In genomic region chr8:54076791-54077270, GRCm38 (mm10) we compare ENCODE assay signal across 8 mouse cellular contexts. TPM values are rescaled to one million over a fixed set of nuclear protein-coding genes. Genes with fewer than 3 reads are reported as not detected.
DNase-seq lines count a peak whose midpoint lies in the region; ATAC-seq lines count a peak whose summit lies in the region.

No protein-coding gene starts in this region.

- H3K36me3 ChIP-seq in forebrain, embryonic 14.5 days (ENCODE audit: control insufficient read depth, insufficient read depth, low read length), result no peaks in the 10 kb centered on the region
- no peaks in the 10 kb centered on the region for H3K36me3 ChIP-seq in hindbrain, embryonic 13.5 days

- ATAC-seq in forebrain, embryonic 14.5 days, result peak; percentile 93
- ATAC-seq in hindbrain, embryonic 13.5 days (ENCODE audit: low FRiP score), result peak; percentile 91

- 0 out of 2 replicates have a peak, but pooled peaks cover 3% of the 10 kb centered on the region for H3K4me1 ChIP-seq in forebrain, embryonic 14.5 days (ENCODE audit: control insufficient read depth, insufficient read depth, low read length)
- peaks cover 8% of the 10 kb centered on the region for H3K4me1 ChIP-seq in hindbrain, embryonic 13.5 days (replicated peaks)

- no peaks in the 10 kb centered on the region for H3K27me3 ChIP-seq in forebrain, embryonic 14.5 days (replicated peaks; ENCODE audit: control insufficient read depth, insufficient read depth, low read length)
- H3K27me3 ChIP-seq in hindbrain, embryonic 13.5 days, result 0 out of 2 replicates have a peak, but pooled peaks cover 7% of the 10 kb centered on the region

- no peaks in the 10 kb centered on the region for H3K9me3 ChIP-seq in forebrain, embryonic 14.5 days (replicated peaks; ENCODE audit: control insufficient read depth, low read length)
- H3K9me3 ChIP-seq in hindbrain, embryonic 13.5 days, result no peaks in the 10 kb centered on the region

- DNase-seq in gastrocnemius, adult 18-20 months (ENCODE audit: low spot score), result peak; percentile 5
- DNase-seq in gastrocnemius, postnatal 25 days, result no peak
- DNase-seq in cerebellum, adult 11 months, result peak; percentile 24
- peak; percentile 82 for DNase-seq in forebrain, embryonic 14.5 days (ENCODE audit: low spot score)
- peak; percentile 7 to 10 for DNase-seq in left cerebral cortex, adult 8-10 months (ENCODE audit: low spot score in 2 of 2)
- DNase-seq in lung, postnatal 36 days, result peak; percentile 54
- peak; percentile 79 for DNase-seq in retina, embryonic 14.5 days (ENCODE audit: low spot score)

- H3K4me3 ChIP-seq in forebrain, embryonic 14.5 days (ENCODE audit: low read depth, low read length), result peak overlapping the region; percentile 77
- peak overlapping the region; percentile 79 for H3K4me3 ChIP-seq in hindbrain, embryonic 13.5 days

- H3K27ac ChIP-seq in forebrain, embryonic 14.5 days (ENCODE audit: low read depth, low read length), result peak overlapping the region; percentile 71; the same call in 1 of the 2 replicates
- peak overlapping the region; percentile 78 for H3K27ac ChIP-seq in hindbrain, embryonic 13.5 days

- WGBS in forebrain, embryonic 14.5 days, result 1% methylated on average over 8 of the region's 28 CpGs
- WGBS in hindbrain, embryonic 13.5 days, result 2% methylated on average over 25 of the region's 28 CpGs

- H3K4me2 ChIP-seq in forebrain, embryonic 14.5 days (ENCODE audit: low read length), result peak overlapping the region; percentile 64
- H3K4me2 ChIP-seq in hindbrain, embryonic 13.5 days, result peak overlapping the region; percentile 85

- peak overlapping the region; percentile 78 for H3K9ac ChIP-seq in forebrain, embryonic 14.5 days (ENCODE audit: low read length)
- H3K9ac ChIP-seq in hindbrain, embryonic 13.5 days, result peak overlapping the region; percentile 86

RNA-seq across cellular contexts. Expression of gene Vegfc, which starts 0.6 kb away (rescaled TPM):
- total RNA-seq in gastrocnemius, adult 18-20 months (2021), result 1 to 10 TPM in 1 of 2 experiments, under 1 TPM in 1; 0.46 to 1.3 TPM
- total RNA-seq in gastrocnemius, postnatal 25 days (2021), result 1 to 10 TPM; 1.5 to 2.2 TPM
- polyA plus RNA-seq in forebrain, embryonic 14.5 days (2014; fragmentation: Nextera tagmentation; extraction: Ambion mirVana), result 2.3 and 3.7 TPM in 2 replicates
- polyA plus RNA-seq in hindbrain, embryonic 13.5 days (2015; fragmentation: Nextera tagmentation; extraction: Ambion mirVana), result 2.5 and 3.4 TPM in 2 replicates
- total RNA-seq in left cerebral cortex, adult 8-10 months (2022), result 1 to 10 TPM; 3.3 to 3.6 (median 3.4) TPM
